Mouse (Mus musculus) testis, adult 2 months (tissue): ENCODE measurements at regions not wholly inside any gene's neighbourhood (a gene's known extent, or its start where the extent isn't known, plus 50 kb on each side); places are given as distances from the start of the nearest gene placed in this dataset.

Experiments used
- CTCF ChIP-seq: fragments of 200-500 bp; IDR thresholded peaks from 2 replicates; pipeline ENCODE4 v1.5.1; 2012; ENCODE audit warnings: low read depth, mild to moderate bottlenecking, inconsistent platforms, low read length, moderate library complexity; ENCODE audit not compliant: control insufficient read depth, insufficient read depth, insufficient replicate concordance
- POLR2A ChIP-seq: fragments of 200-500 bp; IDR thresholded peaks from 2 replicates; pipeline ENCODE4 v1.6.1; 2012; ENCODE audit warnings: low read depth, mild to moderate bottlenecking, inconsistent platforms, low read length, moderate library complexity; ENCODE audit not compliant: control insufficient read depth

DNA sequence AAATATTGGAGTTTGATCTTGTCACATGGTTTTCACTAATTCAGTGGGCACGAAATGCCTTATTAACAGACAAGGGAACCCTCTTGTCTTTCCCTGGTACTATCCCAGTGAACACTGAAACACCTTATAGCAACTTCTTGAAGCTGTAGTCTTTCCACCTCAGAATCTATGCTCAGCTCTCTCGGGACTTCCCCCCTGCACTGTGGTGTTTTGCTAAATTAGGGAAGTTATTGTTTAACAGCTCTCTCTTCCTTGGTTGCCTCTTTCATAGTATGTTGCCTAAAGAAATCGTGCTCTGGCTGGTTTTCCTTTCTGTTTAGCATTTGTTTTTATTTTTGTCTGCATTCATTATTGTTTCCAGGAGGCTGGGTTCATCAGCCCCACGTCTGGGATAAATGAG lies 316.0 kb downstream of the Plk2 start:
- no peak for TF ChIP-seq CTCF
- TF ChIP-seq POLR2A: no peak
